Mouse (Mus musculus): ENCODE results near the gene Ahcyl2. TPM values are rescaled to one million over a fixed set of nuclear protein-coding genes. Genes with fewer than 3 reads are reported as not detected.
A peak's percentile ranks its signal among the peaks of the same experiment; 100 is the strongest.

Ahcyl2 gene
- polyA plus RNA-seq, 1 experiment from 2014 or later: 14.9 TPM

GRCm38 (mm10) chr6:29850096-29850495 lies 82.3 kb downstream of the Ahcyl2 start:
- Histone ChIP-seq H3K27me3 (replicated peaks; ENCODE audit: low read depth, poor library complexity, severe bottlenecking) (no peaks in the 10 kb centered on the region), H3K4me3 (no peak overlapping the region), H3K27ac (replicated peaks) (no peak overlapping the region), H3K4me1 (peaks cover 13% of the 10 kb centered on the region), H3K9me3 (no peaks in the 10 kb centered on the region), H3K36me3 (replicated peaks) (no peaks in the 10 kb centered on the region)
- DNase-seq (ENCODE audit: low spot score): no peak
- WGBS: 85% methylated on average over 1 of the region's 1 CpGs

- Histone ChIP-seq H3K27ac (replicated peaks) (no peak overlapping the region), H3K4me3 (no peak overlapping the region), H3K27me3 (replicated peaks; ENCODE audit: low read depth, poor library complexity, severe bottlenecking) (no peaks in the 10 kb centered on the region), H3K4me1 (peaks cover 13% of the 10 kb centered on the region), H3K9me3 (no peaks in the 10 kb centered on the region), H3K36me3 (replicated peaks) (no peaks in the 10 kb centered on the region)
- WGBS: 71% methylated on average over 2 of the region's 2 CpGs
- no peak for DNase-seq (ENCODE audit: low spot score)
Measured at GRCm38 (mm10) chr6:29850747-29851146, 82.9 kb downstream of the Ahcyl2 start.

GRCm38 (mm10) chr6:29851873-29852272 lies 84.1 kb downstream of the Ahcyl2 start:
- 84% methylated on average over 3 of the region's 3 CpGs for whole genome bisulfite sequencing
- Histone ChIP-seq H3K4me3 (no peak overlapping the region), H3K27me3 (replicated peaks; ENCODE audit: low read depth, poor library complexity, severe bottlenecking) (no peaks in the 10 kb centered on the region)

GRCm38 (mm10) chr6:29853213-29853899 lies 85.5 kb downstream of the Ahcyl2 start:
- Histone ChIP-seq H3K36me3 (replicated peaks) (no peaks in the 10 kb centered on the region), H3K4me3 (peak overlapping the region; percentile 27; the same call in 1 of the 2 replicates), H3K4me1 (peaks cover 13% of the 10 kb centered on the region), H3K27me3 (replicated peaks; ENCODE audit: low read depth, poor library complexity, severe bottlenecking) (no peaks in the 10 kb centered on the region), H3K9me3 (no peaks in the 10 kb centered on the region), H3K27ac (replicated peaks) (peak overlapping the region; percentile 83)
- DNase-seq (ENCODE audit: low spot score): peak; percentile 85
- WGBS: 34% methylated on average over 12 of the region's 12 CpGs

More at GRCm38 (mm10) chr6:29851873-29852272, 84.1 kb downstream of the Ahcyl2 start:
- Histone ChIP-seq H3K9me3 (no peaks in the 10 kb centered on the region), H3K36me3 (replicated peaks) (no peaks in the 10 kb centered on the region), H3K4me1 (peaks cover 13% of the 10 kb centered on the region), H3K27ac (replicated peaks) (no peak overlapping the region)
- DNase-seq (ENCODE audit: low spot score): no peak

- H3K4me3 ChIP-seq: peak overlapping the region; percentile 27; the same call in 1 of the 2 replicates
- no peaks in the 10 kb centered on the region for H3K27me3 ChIP-seq (replicated peaks; ENCODE audit: low read depth, poor library complexity, severe bottlenecking)
- 90% methylated on average over 6 of the region's 6 CpGs for WGBS
- H3K27ac ChIP-seq (replicated peaks): peak overlapping the region; percentile 45; the same call in 1 of the 2 replicates
- no peaks in the 10 kb centered on the region for H3K36me3 ChIP-seq (replicated peaks)
- peaks cover 13% of the 10 kb centered on the region for H3K4me1 ChIP-seq
- no peaks in the 10 kb centered on the region for H3K9me3 ChIP-seq
- no peak for DNase-seq (ENCODE audit: low spot score)
Measured at GRCm38 (mm10) chr6:29853900-29854390, 86.1 kb downstream of the Ahcyl2 start.

- no peak for DNase-seq (ENCODE audit: low spot score)
- WGBS: 83% methylated on average over 6 of the region's 6 CpGs
- no peaks in the 10 kb centered on the region for H3K9me3 ChIP-seq
Measured at GRCm38 (mm10) chr6:29858619-29859018, 90.8 kb downstream of the Ahcyl2 start.

GRCm38 (mm10) chr6:29859344-29859743 lies 91.5 kb downstream of the Ahcyl2 start:
- Histone ChIP-seq H3K36me3 (replicated peaks) (peaks cover 9% of the 10 kb centered on the region; the same call in 1 of the 2 replicates), H3K27ac (replicated peaks) (no peak overlapping the region), H3K27me3 (replicated peaks; ENCODE audit: low read depth, poor library complexity, severe bottlenecking) (no peaks in the 10 kb centered on the region), H3K9me3 (no peaks in the 10 kb centered on the region), H3K4me3 (no peak overlapping the region), H3K4me1 (no peaks in the 10 kb centered on the region)
- DNase-seq (ENCODE audit: low spot score): no peak
- WGBS: 73% methylated on average over 4 of the region's 4 CpGs

More at GRCm38 (mm10) chr6:29858619-29859018, 90.8 kb downstream of the Ahcyl2 start:
- Histone ChIP-seq H3K4me1 (peaks cover 5% of the 10 kb centered on the region), H3K27me3 (replicated peaks; ENCODE audit: low read depth, poor library complexity, severe bottlenecking) (no peaks in the 10 kb centered on the region), H3K4me3 (no peak overlapping the region), H3K27ac (replicated peaks) (no peak overlapping the region), H3K36me3 (replicated peaks) (peaks cover 9% of the 10 kb centered on the region; the same call in 1 of the 2 replicates)

GRCm38 (mm10) chr6:29860238-29860637 lies 92.4 kb downstream of the Ahcyl2 start:
- DNase-seq (ENCODE audit: low spot score): no peak
- Histone ChIP-seq H3K4me1 (no peaks in the 10 kb centered on the region), H3K36me3 (replicated peaks) (peaks cover 9% of the 10 kb centered on the region; the same call in 1 of the 2 replicates), H3K27ac (replicated peaks) (no peak overlapping the region), H3K4me3 (no peak overlapping the region), H3K27me3 (replicated peaks; ENCODE audit: low read depth, poor library complexity, severe bottlenecking) (no peaks in the 10 kb centered on the region), H3K9me3 (no peaks in the 10 kb centered on the region)
- 92% methylated on average over 3 of the region's 3 CpGs for WGBS

- 91% methylated on average over 2 of the region's 2 CpGs for WGBS
- DNase-seq (ENCODE audit: low spot score): no peak
- H3K4me1 ChIP-seq: peaks cover 7% of the 10 kb centered on the region
- no peaks in the 10 kb centered on the region for H3K9me3 ChIP-seq
- H3K27me3 ChIP-seq (replicated peaks; ENCODE audit: low read depth, poor library complexity, severe bottlenecking): no peaks in the 10 kb centered on the region
- peaks cover 9% of the 10 kb centered on the region; the same call in 1 of the 2 replicates for H3K36me3 ChIP-seq (replicated peaks)
- H3K27ac ChIP-seq (replicated peaks): no peak overlapping the region
- H3K4me3 ChIP-seq: no peak overlapping the region
Measured at GRCm38 (mm10) chr6:29864926-29865325, 97.1 kb downstream of the Ahcyl2 start.

- DNase-seq (ENCODE audit: low spot score): no peak
- H3K4me3 ChIP-seq: no peak overlapping the region
- no peaks in the 10 kb centered on the region for H3K27me3 ChIP-seq (replicated peaks; ENCODE audit: low read depth, poor library complexity, severe bottlenecking)
- no peak overlapping the region for H3K27ac ChIP-seq (replicated peaks)
- 81% methylated on average over 9 of the region's 9 CpGs for WGBS
- H3K4me1 ChIP-seq: peaks cover 12% of the 10 kb centered on the region
- H3K9me3 ChIP-seq: no peaks in the 10 kb centered on the region
- H3K36me3 ChIP-seq (replicated peaks): peaks cover 15% of the 10 kb centered on the region; the same call in 1 of the 2 replicates
Measured at GRCm38 (mm10) chr6:29866935-29867724, 99.3 kb downstream of the Ahcyl2 start.

- Histone ChIP-seq H3K4me1 (peaks cover 12% of the 10 kb centered on the region), H3K4me3 (no peak overlapping the region), H3K36me3 (replicated peaks) (peaks cover 7% of the 10 kb centered on the region; the same call in 1 of the 2 replicates), H3K9me3 (no peaks in the 10 kb centered on the region), H3K27ac (replicated peaks) (no peak overlapping the region), H3K27me3 (replicated peaks; ENCODE audit: low read depth, poor library complexity, severe bottlenecking) (no peaks in the 10 kb centered on the region)
- DNase-seq (ENCODE audit: low spot score): no peak
- WGBS: 65% methylated on average over 2 of the region's 2 CpGs
Measured at GRCm38 (mm10) chr6:29868341-29868895, 100.6 kb downstream of the Ahcyl2 start.

GRCm38 (mm10) chr6:29873654-29874053 lies 105.8 kb downstream of the Ahcyl2 start:
- H3K4me1 ChIP-seq: peaks cover 10% of the 10 kb centered on the region
- no peaks in the 10 kb centered on the region for H3K27me3 ChIP-seq (replicated peaks; ENCODE audit: low read depth, poor library complexity, severe bottlenecking)
- peaks cover 7% of the 10 kb centered on the region; the same call in 1 of the 2 replicates for H3K36me3 ChIP-seq (replicated peaks)
- DNase-seq (ENCODE audit: low spot score): no peak
- H3K4me3 ChIP-seq: no peak overlapping the region
- 76% methylated on average over 2 of the region's 2 CpGs for WGBS
- H3K9me3 ChIP-seq: no peaks in the 10 kb centered on the region
- no peak overlapping the region for H3K27ac ChIP-seq (replicated peaks)

All from embryonic facial prominence, embryonic 10.5 days (tissue).